Mouse (Mus musculus): ENCODE results near the gene Pde4d. TPM values are rescaled to one million over a fixed set of nuclear protein-coding genes. Genes with fewer than 3 reads are reported as not detected.

Gene Pde4d
- polyA plus RNA-seq, 1 experiment from 2014 or later, result 18.6 TPM

DNA sequence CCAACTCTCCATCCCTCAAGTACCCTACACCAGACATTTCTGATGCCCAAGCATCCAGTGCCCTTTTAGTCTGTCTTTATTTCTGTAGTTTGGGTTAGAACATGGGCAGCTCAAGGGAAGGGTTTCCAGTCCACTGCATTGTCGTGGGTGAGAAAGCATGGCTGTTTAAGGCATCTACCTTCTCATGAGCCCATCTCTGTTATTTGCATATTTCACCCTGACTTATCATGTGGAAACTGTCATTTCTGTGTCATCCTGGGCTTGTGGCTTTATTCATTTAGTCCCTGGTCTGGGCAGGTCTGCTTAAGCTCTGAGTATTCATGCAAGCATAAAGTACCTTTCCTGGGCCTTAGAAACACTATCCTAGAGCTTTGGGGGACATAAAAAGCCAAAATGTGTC lies 1331.7 kb downstream of the Pde4d start:
- ATAC-seq (replicated peaks; ENCODE audit: low FRiP score, low TSS enrichment, low read depth), result no peak
- H3K4me3 ChIP-seq (ENCODE audit: low read depth, low read length), result no peak overlapping the region
- no peak overlapping the region for H3K27ac ChIP-seq (ENCODE audit: low read depth)
- no peak overlapping the region for H3K4me2 ChIP-seq (ENCODE audit: low read length)
- 85% methylated on average over 1 of the region's 1 CpGs for WGBS
- H3K9me3 ChIP-seq (ENCODE audit: control insufficient read depth, low read length), result no peaks in the 10 kb centered on the region
- H3K27me3 ChIP-seq (replicated peaks; ENCODE audit: control insufficient read depth, insufficient read depth, low read length), result no peaks in the 10 kb centered on the region
- H3K36me3 ChIP-seq (ENCODE audit: control insufficient read depth, insufficient read depth, low read length), result no peaks in the 10 kb centered on the region
- H3K9ac ChIP-seq (ENCODE audit: low read length), result no peak overlapping the region
- DNase-seq (ENCODE audit: low spot score), result no peak
- no peaks in the 10 kb centered on the region for H3K4me1 ChIP-seq (replicated peaks; ENCODE audit: control insufficient read depth, insufficient read depth, low read length)

DNA sequence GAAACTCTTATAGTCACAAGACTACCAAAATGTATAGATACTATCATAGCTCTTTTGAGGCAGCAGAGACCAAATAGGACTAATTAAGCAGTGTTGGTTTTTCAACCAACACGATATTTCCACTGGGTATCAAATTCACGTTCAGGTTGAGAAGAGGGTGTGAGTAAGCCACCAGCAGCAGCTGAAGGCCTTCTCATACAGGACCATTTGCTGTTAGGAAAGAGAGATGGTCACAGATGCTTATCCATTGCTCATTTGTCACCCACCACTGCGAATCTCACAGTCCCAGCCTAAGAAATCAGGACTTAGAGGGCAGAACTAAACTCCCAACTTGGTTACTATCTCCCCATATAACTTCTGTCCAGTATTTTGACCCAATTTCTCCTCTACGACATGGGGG lies 1338.9 kb downstream of the Pde4d start:
- H3K36me3 ChIP-seq (ENCODE audit: control insufficient read depth, insufficient read depth, low read length), result no peaks in the 10 kb centered on the region
- no peaks in the 10 kb centered on the region for H3K27me3 ChIP-seq (replicated peaks; ENCODE audit: control insufficient read depth, insufficient read depth, low read length)
- no peaks in the 10 kb centered on the region for H3K9me3 ChIP-seq (ENCODE audit: control insufficient read depth, low read length)
- no peaks in the 10 kb centered on the region for H3K4me1 ChIP-seq (replicated peaks; ENCODE audit: control insufficient read depth, insufficient read depth, low read length)
- ATAC-seq (replicated peaks; ENCODE audit: low FRiP score, low TSS enrichment, low read depth) (no peak), DNase-seq (ENCODE audit: low spot score) (no peak)
- WGBS, result 90% methylated on average over 4 of the region's 4 CpGs
- no peak overlapping the region for H3K27ac ChIP-seq (ENCODE audit: low read depth)
- no peak overlapping the region for H3K4me3 ChIP-seq (ENCODE audit: low read depth, low read length)
- H3K9ac ChIP-seq (ENCODE audit: low read length), result no peak overlapping the region
- no peak overlapping the region for H3K4me2 ChIP-seq (ENCODE audit: low read length)

DNA sequence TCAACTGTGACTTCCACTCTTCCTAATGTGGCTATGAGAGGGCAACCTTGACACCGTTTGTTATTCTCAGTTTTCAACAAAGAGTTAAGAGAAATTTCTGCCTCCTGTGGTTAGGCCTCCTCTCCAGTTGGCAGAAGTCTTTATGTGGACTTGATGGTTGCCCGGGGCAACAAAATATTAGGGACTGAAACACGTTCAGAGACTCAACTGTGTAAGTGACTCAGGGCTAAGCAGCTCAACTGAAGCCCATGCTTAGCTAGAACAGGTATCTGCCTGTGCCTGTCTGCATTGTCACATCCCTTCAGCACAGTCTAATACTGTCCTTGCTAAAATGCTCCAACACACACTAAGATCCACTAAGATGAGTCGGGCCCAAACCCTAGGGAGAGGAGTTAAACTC lies 1339.4 kb downstream of the Pde4d start:
- ATAC-seq (replicated peaks; ENCODE audit: low FRiP score, low TSS enrichment, low read depth), result no peak
- Histone ChIP-seq H3K4me2 (ENCODE audit: low read length) (no peak overlapping the region), H3K27ac (ENCODE audit: low read depth) (no peak overlapping the region), H3K27me3 (replicated peaks; ENCODE audit: control insufficient read depth, insufficient read depth, low read length) (no peaks in the 10 kb centered on the region), H3K4me3 (ENCODE audit: low read depth, low read length) (no peak overlapping the region), H3K36me3 (ENCODE audit: control insufficient read depth, insufficient read depth, low read length) (no peaks in the 10 kb centered on the region), H3K4me1 (replicated peaks; ENCODE audit: control insufficient read depth, insufficient read depth, low read length) (no peaks in the 10 kb centered on the region), H3K9me3 (ENCODE audit: control insufficient read depth, low read length) (no peaks in the 10 kb centered on the region), H3K9ac (ENCODE audit: low read length) (no peak overlapping the region)
- 82% methylated on average over 4 of the region's 4 CpGs for WGBS
- no peak for DNase-seq (ENCODE audit: low spot score)

DNA sequence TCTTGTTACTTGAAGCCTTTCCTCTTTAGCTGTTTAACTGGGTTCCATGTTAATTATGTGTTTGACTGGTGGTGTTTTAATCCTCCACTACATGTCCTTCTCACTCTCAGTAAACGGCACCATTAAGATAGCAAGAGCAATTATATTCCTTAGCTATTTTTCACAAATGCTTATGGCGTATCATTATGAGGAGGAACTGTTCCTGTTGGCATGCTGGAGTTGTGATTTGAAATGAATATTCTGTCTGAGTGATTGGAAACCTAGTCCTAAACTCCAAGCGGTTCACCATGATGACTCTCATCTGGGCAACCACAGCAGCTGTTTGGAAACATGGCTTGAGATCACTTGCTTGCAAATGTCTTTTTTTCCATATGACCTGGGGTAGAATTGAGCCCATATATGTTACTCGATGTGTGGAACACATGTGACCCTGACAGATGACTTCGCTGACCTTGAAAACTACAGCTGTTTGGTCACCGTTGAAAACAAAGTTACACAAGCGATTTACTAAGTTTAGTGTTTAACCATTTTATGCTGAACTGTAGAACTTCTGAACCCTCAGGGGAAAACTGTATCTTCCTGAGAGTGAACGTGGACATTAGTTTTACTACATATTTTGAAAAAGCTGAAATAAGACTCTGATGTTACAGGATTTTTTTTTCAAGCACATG lies 1340.4 kb downstream of the Pde4d start:
- ATAC-seq (replicated peaks; ENCODE audit: low FRiP score, low TSS enrichment, low read depth) (no peak), DNase-seq (ENCODE audit: low spot score) (no peak)
- H3K27ac ChIP-seq (ENCODE audit: low read depth), result no peak overlapping the region
- H3K4me3 ChIP-seq (ENCODE audit: low read depth, low read length), result no peak overlapping the region
- H3K9me3 ChIP-seq (ENCODE audit: control insufficient read depth, low read length), result no peaks in the 10 kb centered on the region
- no peak overlapping the region for H3K9ac ChIP-seq (ENCODE audit: low read length)
- H3K4me1 ChIP-seq (replicated peaks; ENCODE audit: control insufficient read depth, insufficient read depth, low read length), result no peaks in the 10 kb centered on the region; the same call in 1 of the 2 replicates
- no peaks in the 10 kb centered on the region for H3K27me3 ChIP-seq (replicated peaks; ENCODE audit: control insufficient read depth, insufficient read depth, low read length)
- H3K36me3 ChIP-seq (ENCODE audit: control insufficient read depth, insufficient read depth, low read length), result no peaks in the 10 kb centered on the region
- 86% methylated on average over 8 of the region's 8 CpGs for WGBS
- H3K4me2 ChIP-seq (ENCODE audit: low read length), result no peak overlapping the region

DNA sequence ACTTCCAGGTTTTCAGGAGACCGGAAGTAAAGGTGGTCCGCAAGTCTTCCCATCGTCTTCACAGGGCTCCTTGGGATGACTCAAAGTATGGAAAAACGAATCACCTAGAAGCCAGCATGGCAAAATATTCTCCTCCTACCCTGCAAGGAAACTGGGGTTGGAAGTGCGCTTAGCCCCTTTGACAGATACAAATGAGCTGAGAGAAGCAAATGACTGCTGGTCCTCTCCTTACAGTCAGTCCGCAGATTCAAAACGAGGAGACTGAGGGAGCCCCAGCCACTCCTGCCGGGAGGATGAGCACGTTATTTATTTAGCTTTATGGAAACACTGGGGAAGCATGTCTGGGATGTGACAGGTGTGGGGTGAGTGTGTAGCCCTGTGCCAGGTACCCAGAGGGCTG lies 1344.2 kb downstream of the Pde4d start:
- no peak overlapping the region for H3K9ac ChIP-seq (ENCODE audit: low read length)
- no peak overlapping the region for H3K27ac ChIP-seq (ENCODE audit: low read depth)
- H3K4me1 ChIP-seq (replicated peaks; ENCODE audit: control insufficient read depth, insufficient read depth, low read length), result no peaks in the 10 kb centered on the region; the same call in 1 of the 2 replicates
- no peak overlapping the region for H3K4me3 ChIP-seq (ENCODE audit: low read depth, low read length)
- H3K9me3 ChIP-seq (ENCODE audit: control insufficient read depth, low read length), result no peaks in the 10 kb centered on the region
- no peaks in the 10 kb centered on the region for H3K27me3 ChIP-seq (replicated peaks; ENCODE audit: control insufficient read depth, insufficient read depth, low read length)
- DNase-seq (ENCODE audit: low spot score) (no peak), ATAC-seq (replicated peaks; ENCODE audit: low FRiP score, low TSS enrichment, low read depth) (no peak)
- no peaks in the 10 kb centered on the region for H3K36me3 ChIP-seq (ENCODE audit: control insufficient read depth, insufficient read depth, low read length)
- WGBS, result 59% methylated on average over 9 of the region's 9 CpGs
- H3K4me2 ChIP-seq (ENCODE audit: low read length), result no peak overlapping the region

DNA sequence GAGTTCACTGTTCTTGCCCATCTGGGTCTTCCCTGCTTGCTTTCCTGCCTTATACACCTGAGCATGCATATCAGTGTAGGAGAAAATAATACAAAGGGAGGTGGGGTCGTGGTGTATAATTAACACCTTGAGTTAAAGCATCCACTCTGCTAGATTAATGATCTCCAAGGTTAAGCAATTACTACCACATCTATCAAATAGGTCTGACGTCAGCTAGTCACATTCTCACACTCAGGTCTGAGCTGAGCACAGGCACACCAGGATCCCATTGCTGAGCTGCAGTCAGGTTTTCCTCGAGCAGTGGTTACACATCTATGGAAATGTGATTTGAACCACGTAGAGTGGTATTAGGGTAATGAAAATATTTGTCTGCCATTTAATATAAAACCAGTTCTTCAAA lies 1348.9 kb downstream of the Pde4d start:
- 63% methylated on average over 4 of the region's 4 CpGs for WGBS

DNA sequence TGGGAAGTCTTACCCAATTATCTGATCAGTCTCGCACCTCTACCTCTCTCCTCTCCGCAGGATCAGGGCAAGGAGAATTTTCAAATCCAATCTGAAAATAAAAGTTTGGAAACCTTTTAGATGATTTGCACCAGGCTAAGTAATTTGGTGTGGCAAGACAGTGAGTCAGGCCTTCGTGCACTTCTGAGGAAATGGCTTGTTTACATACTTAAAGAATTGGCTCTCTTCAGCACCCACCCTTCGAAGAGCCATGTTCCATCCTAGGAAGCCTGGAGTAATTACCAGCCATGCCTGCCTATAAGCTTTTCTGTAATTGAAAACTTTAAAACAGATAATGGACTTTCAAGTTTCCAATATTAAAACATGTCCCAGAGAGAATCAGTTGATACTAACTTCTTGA lies 1352.5 kb downstream of the Pde4d start:
- Histone ChIP-seq H3K27me3 (replicated peaks; ENCODE audit: control insufficient read depth, insufficient read depth, low read length) (no peaks in the 10 kb centered on the region), H3K9ac (ENCODE audit: low read length) (no peak overlapping the region), H3K4me1 (replicated peaks; ENCODE audit: control insufficient read depth, insufficient read depth, low read length) (no peaks in the 10 kb centered on the region; the same call in 1 of the 2 replicates), H3K4me3 (ENCODE audit: low read depth, low read length) (no peak overlapping the region), H3K36me3 (ENCODE audit: control insufficient read depth, insufficient read depth, low read length) (no peaks in the 10 kb centered on the region), H3K4me2 (ENCODE audit: low read length) (no peak overlapping the region), H3K27ac (ENCODE audit: low read depth) (no peak overlapping the region), H3K9me3 (ENCODE audit: control insufficient read depth, low read length) (no peaks in the 10 kb centered on the region)
- DNase-seq (ENCODE audit: low spot score), result no peak
- 37% methylated on average over 4 of the region's 4 CpGs for WGBS
- no peak for ATAC-seq (replicated peaks; ENCODE audit: low FRiP score, low TSS enrichment, low read depth)

More for the DNA sequence above, 1348.9 kb downstream of the Pde4d start:
- Histone ChIP-seq H3K4me1 (replicated peaks; ENCODE audit: control insufficient read depth, insufficient read depth, low read length) (no peaks in the 10 kb centered on the region; the same call in 1 of the 2 replicates), H3K4me3 (ENCODE audit: low read depth, low read length) (no peak overlapping the region), H3K27me3 (replicated peaks; ENCODE audit: control insufficient read depth, insufficient read depth, low read length) (no peaks in the 10 kb centered on the region), H3K36me3 (ENCODE audit: control insufficient read depth, insufficient read depth, low read length) (no peaks in the 10 kb centered on the region), H3K9me3 (ENCODE audit: control insufficient read depth, low read length) (no peaks in the 10 kb centered on the region), H3K27ac (ENCODE audit: low read depth) (no peak overlapping the region), H3K4me2 (ENCODE audit: low read length) (no peak overlapping the region), H3K9ac (ENCODE audit: low read length) (no peak overlapping the region)
- DNase-seq (ENCODE audit: low spot score), result no peak
- no peak for ATAC-seq (replicated peaks; ENCODE audit: low FRiP score, low TSS enrichment, low read depth)

DNA sequence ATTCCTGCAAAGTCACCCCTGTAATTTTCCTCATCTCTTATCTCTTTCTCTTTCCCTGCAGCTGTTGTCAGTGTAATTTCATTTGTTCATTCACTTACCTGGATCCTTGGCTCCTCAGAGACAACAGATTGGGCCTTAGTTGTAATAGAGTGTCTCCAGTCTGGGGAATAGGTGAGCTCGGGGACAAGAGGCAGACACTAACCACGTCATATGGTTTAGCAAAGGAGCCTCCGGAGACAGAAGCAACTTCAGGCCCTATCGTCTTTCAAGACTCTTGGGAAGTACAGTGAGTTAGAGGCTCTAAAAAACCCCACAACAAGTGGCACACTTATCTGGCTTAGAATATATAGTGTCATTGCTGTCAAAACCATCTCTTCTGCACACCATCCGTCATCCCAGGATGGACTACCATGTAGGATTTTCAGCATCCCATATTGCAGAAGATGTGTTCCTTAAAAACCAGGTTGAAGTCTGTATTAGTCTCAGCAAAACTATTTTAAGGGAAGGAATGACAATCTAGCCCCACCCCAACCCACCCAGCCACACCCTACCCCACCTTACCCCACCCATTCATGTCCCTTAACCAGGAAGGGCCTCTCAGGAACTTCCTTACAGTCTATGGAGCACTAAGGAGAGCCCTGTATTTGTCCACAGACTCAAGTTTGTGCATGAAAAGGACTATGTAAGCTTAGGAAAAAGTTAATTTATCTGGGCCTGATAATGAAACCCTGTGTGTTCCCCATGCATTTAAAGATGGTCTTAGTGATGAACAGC lies 1356.6 kb downstream of the Pde4d start:
- ATAC-seq (replicated peaks; ENCODE audit: low FRiP score, low TSS enrichment, low read depth) (no peak), DNase-seq (ENCODE audit: low spot score) (no peak)
- Histone ChIP-seq H3K4me1 (replicated peaks; ENCODE audit: control insufficient read depth, insufficient read depth, low read length) (peaks cover 2% of the 10 kb centered on the region; the same call in 1 of the 2 replicates), H3K9me3 (ENCODE audit: control insufficient read depth, low read length) (no peaks in the 10 kb centered on the region), H3K9ac (ENCODE audit: low read length) (no peak overlapping the region), H3K4me3 (ENCODE audit: low read depth, low read length) (no peak overlapping the region), H3K27ac (ENCODE audit: low read depth) (0 out of 2 replicates have a peak overlapping the region, but pooled peaks have one; percentile 7), H3K4me2 (ENCODE audit: low read length) (no peak overlapping the region), H3K27me3 (replicated peaks; ENCODE audit: control insufficient read depth, insufficient read depth, low read length) (no peaks in the 10 kb centered on the region), H3K36me3 (ENCODE audit: control insufficient read depth, insufficient read depth, low read length) (no peaks in the 10 kb centered on the region)
- WGBS, result 87% methylated on average over 5 of the region's 5 CpGs
